Mouse (Mus musculus) megakaryocyte, adult 5-6 weeks (primary cell): ENCODE measurements at regions not wholly inside any gene's neighbourhood (a gene's known extent, or its start where the extent isn't known, plus 50 kb on each side); places are given as distances from the start of the nearest gene placed in this dataset.
"Not testable (repeated sequence)": the region's sequence is repeated elsewhere in the genome, so short reads cannot be mapped to it uniquely, and the experiment has no call there.

Source experiments
- ATAC-seq: 2 replicates; pipeline ENCODE4 v1.8.0; 2016; ENCODE audit warnings: mild to moderate bottlenecking, inconsistent platforms; ENCODE audit not compliant: poor library complexity, severe bottlenecking

DNA sequence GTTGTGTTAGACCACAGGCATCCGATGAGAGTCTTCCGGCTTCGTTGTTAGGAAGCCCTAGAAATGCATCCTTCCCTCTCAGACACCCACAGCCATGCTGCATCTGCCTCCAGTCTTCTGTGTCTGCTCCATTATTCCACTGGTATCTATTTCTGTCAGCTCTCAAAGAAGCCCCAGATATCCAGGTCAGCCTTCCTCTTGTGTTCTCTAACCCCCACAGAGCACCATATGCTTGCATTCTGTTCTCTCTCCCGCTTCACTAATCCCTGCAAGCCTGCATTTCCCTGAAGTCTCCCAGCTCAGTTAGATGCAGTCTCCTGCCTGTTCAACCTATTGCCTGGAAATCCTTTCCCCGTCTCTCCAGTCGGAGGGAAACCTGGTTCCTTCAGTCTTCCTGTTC lies 53.6 kb upstream of the Wdfy3 start:
- no peak for ATAC-seq

DNA sequence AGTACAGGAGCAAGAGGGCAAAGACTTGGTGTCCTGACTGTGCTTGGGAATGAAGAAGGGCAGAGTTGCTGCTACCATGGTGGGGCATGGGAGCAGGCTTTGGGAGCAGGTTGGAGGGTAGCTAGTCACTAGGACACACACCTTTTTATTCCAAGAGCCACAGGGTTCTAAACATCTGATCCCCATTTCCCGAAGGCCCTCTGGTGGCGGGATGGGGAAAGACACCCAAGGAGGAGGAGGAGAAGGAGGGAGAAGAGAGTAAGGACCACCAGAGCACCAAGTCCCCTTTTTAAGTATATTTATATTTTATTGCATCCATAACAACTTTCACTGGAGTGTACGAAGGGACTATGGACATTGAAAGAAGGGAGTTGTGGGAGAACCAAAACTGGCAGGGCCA lies 57.0 kb upstream of the Wdfy3 start:
- ATAC-seq: no peak

DNA sequence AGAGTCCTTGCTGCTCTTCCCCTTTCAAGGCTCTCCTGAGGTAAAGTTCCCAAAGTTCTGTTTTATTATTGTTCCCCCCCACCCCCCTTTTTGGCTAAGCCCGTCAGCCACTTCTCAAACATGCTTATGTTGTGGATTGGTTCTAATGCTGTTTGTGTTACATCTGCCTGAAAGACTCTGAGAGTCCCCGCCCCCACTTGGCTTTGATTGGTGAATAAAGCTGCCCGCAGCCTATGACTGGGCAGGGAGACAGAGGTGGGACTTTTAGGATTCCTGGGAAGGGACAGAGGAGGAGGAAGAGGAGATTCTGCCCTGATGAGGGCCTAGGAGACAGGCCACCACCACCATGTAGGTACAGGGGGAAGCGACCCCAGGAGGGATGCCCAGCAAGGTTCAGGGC lies 78.3 kb upstream of the Wdfy3 start:
- no peak for ATAC-seq

- ATAC-seq: peak; percentile 68
These were observed 79.9 kb upstream of the Wdfy3 start for GRCm38 (mm10) chr5:102149481-102150129.

- no peak for ATAC-seq
These were observed 89.9 kb upstream of the Wdfy3 start for GRCm38 (mm10) chr5:102159621-102160020.

DNA sequence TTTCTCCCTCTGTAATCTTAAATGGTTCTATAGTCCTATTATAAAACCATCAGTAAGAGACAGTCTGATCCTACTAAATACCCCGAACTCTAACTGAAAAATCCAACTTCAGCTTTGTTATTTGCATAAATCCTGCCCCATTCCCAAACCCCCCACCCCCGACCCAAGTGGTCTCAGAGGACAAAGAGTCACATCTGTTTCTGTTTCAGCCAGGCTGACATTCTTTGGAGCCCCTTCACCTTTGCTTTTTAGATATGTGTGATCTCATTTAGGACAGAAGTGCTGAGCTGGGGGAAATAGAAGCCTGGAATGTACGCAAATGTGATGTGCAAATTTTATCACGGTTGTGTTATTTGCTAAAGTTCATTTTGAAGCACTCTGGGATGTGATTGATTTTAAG lies 98.3 kb upstream of the Wdfy3 start:
- no peak for ATAC-seq

- no peak for ATAC-seq
These were observed 102.1 kb upstream of the Wdfy3 start for GRCm38 (mm10) chr5:102171808-102172207.

- no peak for ATAC-seq
These were observed 110.5 kb upstream of the Wdfy3 start for GRCm38 (mm10) chr5:102180250-102180649.

DNA sequence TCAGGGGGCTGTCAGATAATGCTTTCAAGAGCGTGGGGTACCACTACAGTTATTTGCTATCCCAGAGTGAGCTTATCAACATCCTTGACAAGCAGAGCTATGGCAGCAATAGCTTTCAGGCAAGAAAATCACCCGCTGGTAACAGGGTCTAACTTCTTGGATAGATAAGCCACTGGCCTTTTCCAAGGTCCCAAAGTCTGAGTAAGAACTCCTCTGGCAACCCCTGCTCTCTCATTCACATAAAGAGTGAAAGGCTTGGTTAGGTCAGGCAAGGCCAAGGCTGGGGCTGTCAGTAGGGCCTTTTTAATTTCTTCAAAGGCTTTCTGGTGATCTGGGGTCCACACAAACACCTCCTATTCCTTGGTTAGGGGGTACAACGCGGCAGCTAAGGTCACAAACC lies 119.2 kb upstream of the Wdfy3 start:
- not testable (repeated sequence) for ATAC-seq

- ATAC-seq: no peak
These were observed 136.7 kb upstream of the Wdfy3 start for GRCm38 (mm10) chr5:102206456-102206855.

DNA sequence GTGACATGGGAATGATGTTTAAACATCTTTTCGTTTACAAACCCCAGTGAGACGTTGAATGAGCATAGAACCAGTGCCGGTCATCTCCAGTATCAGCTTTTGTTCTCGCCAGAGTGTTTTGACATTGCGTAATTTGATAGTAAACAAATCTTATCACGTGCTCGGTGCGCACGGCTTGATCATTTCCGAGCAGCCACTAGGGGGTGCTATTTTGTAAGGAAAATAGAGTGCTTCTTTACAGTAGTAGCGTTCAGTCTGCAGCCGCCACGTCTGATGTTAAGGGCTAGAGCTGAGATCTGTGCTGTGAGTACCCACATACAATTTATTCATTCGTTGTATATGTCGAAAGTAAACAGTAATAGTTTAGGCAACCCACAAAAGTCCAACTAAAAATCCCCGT lies 137.2 kb upstream of the Wdfy3 start:
- peak; percentile 72 for ATAC-seq

DNA sequence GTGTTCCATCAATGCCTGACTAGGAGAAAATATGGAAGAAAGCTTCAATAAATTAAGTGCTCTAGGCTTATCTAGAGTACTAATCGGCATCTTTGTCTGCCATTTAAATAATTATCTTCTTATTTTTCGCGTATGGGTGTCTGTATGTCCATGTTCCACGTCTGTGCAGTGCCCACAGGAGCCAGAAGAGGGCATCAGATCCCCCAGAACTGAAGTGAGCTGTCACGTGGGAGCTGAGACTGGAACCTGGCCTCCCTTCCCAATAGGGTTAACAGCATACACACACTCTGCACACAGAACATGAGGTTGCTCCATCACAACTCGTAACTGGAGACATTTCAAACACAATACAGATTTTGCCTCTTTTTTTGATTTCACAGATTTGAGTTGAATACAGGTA lies 143.4 kb upstream of the Wdfy3 start:
- ATAC-seq: 0 out of 2 replicates have a peak, but pooled peaks have one; percentile 12

DNA sequence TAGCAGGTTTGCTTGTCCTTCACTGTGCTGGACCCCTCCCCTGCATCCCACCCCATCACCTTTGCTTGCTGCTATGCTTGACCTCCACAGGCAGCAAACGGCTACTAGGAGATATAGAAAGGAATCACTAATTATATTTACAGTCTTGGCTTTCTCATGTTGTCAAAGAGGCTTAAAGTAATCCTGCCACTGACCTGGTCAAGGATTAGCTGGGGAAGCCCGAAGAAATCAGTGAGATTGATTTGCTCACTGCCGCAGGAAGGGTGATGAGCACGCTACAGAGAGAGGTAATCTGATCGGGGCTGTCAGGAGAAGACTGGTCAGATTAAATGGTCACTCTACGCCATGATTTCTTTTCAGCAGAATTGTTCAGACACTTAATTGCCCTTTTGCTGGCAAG lies 157.4 kb upstream of the Wdfy3 start:
- ATAC-seq: no peak

- ATAC-seq: no peak
These were observed 172.9 kb upstream of the Wdfy3 start for GRCm38 (mm10) chr5:102242614-102243013.

- ATAC-seq: no peak
These were observed 175.0 kb upstream of the Wdfy3 start for GRCm38 (mm10) chr5:102244706-102245105.

GRCm38 (mm10) chr5:102248747-102249146 lies 179.0 kb upstream of the Wdfy3 start:
- ATAC-seq: no peak

- no peak for ATAC-seq
These were observed 181.4 kb upstream of the Wdfy3 start for GRCm38 (mm10) chr5:102251076-102251475.

DNA sequence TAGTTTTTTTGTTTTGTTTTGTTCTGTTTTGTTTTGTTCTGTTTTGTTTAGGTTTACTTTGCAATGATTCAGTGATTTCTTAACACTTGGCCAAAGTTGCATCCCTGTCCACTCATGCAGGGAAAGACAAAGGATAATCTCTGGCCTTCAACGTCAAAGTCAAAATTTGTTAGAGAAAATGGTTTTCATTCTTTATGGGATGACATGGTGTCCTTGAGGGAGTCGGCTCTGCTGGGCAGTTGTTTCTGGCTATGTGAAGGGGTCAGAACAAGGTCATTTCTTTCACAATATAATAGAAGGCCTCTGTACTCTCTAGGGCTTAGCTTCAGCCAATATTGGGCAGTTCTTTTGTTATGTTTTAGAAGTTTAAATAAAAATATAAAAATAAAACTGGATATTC lies 184.1 kb upstream of the Wdfy3 start:
- ATAC-seq: no peak

GRCm38 (mm10) chr5:102257104-102257503 lies 187.4 kb upstream of the Wdfy3 start:
- no peak for ATAC-seq

DNA sequence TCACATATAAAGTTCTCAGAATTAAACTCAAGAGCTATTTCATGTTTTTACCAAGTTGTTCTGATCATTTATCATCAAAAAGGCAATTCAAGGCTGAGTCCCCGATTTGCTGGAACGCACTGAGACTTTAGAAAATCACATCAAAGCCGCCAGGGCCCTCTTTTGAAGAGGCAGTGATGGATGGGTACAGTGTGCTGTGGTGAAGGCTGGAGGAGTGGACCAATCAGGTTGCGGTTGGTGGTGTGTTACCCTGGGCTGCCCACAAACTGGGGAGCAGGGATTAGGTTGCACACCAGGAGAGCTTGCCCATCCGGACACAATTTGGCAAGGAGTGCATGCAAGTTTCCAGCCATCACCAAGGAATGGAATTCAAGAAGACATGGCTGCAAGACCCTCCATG lies 191.9 kb upstream of the Wdfy3 start:
- ATAC-seq: no peak

GRCm38 (mm10) chr5:102266451-102266850 lies 196.7 kb upstream of the Wdfy3 start:
- ATAC-seq: no peak

DNA sequence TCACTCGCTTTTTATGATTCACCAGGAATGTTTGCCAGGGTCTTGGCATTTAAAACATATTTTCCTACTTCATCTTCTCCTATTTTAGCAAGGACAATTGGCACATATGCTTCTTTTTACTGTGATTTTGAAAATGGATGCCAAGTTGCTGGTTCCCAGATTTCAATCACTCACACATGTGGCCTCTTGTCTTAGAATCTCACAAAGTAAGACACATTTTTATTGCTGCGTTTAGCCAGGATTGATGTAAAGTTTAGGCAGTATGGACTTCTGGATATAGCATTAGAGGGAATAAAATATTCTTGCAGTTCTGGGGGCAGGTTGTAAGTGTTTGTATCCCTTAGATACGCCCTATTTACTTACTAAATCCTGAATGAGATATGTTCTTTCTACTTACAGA lies 197.4 kb upstream of the Wdfy3 start:
- no peak for ATAC-seq

GRCm38 (mm10) chr5:102269204-102269603 lies 199.5 kb upstream of the Wdfy3 start:
- ATAC-seq: no peak
